ENCODE assay signal across 18 mouse cellular contexts in genomic region chr17:49869246-49869645, GRCm38 (mm10).
"Had no signal": no experiment of that assay in that cellular context is flagged by ENCODE, and none has a peak within 500 bp of the region (broad histone marks: within the 10 kb centered on the region; RNA-seq: fewer than 3 reads in every experiment).

No protein-coding gene starts in this region.

- DNase-seq: lung, adult 18-20 months; lung, embryonic 14.5 days; lung, postnatal 10 days; lung, postnatal 4 days; midbrain, embryonic 14.5 days; retina, postnatal 1 day; right cerebral cortex, adult 18-20 months; right cerebral cortex, postnatal 25 days; right cerebral cortex, postnatal 4 days; spleen, adult 18-20 months; thymus, adult 2 months; thymus, postnatal 25 days had no signal

- H3K27ac ChIP-seq: midbrain, embryonic 10.5 days; midbrain, embryonic 12.5 days; neural tube, embryonic 13.5 days; neural tube, embryonic 15.5 days had no signal

- H3K27me3 ChIP-seq: midbrain, embryonic 12.5 days; neural tube, embryonic 13.5 days; neural tube, embryonic 15.5 days had no signal

- ATAC-seq: midbrain, embryonic 16.5 days had no signal

- H3K9me3 ChIP-seq: midbrain, embryonic 10.5 days; midbrain, embryonic 12.5 days; neural tube, embryonic 13.5 days; neural tube, embryonic 15.5 days had no signal

- H3K4me2 ChIP-seq: lung, embryonic 14.5 days; midbrain, embryonic 12.5 days; neural tube, embryonic 13.5 days; neural tube, embryonic 15.5 days had no signal

- H3K4me3 ChIP-seq: midbrain, embryonic 10.5 days; midbrain, embryonic 12.5 days; myocyte; neural tube, embryonic 13.5 days; neural tube, embryonic 15.5 days had no signal

- H3K9ac ChIP-seq: lung, embryonic 14.5 days; midbrain, embryonic 12.5 days; neural tube, embryonic 13.5 days; neural tube, embryonic 15.5 days had no signal

- H3K36me3 ChIP-seq: midbrain, embryonic 10.5 days; midbrain, embryonic 12.5 days; neural tube, embryonic 13.5 days; neural tube, embryonic 15.5 days had no signal
